In the genomic region with DNA sequence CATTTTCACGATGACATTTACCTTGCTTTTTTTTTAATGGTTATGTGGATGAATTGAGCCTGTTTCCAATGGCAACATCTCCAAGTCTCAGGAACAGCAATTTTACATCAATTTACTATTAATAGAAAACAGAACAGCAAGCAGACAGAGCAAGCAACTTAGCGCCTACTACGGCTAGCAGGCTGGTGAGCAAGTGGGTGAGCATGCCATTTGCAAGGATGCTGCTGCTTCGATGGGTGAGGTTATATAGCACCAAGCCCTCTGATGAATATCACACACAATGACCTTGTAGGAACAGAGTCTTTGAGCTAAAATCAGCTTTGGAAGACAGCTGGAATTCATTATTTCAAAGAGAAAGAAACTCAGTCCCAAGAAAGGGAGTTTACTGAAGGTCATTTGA, we compare ENCODE assay signal across 18 mouse cellular contexts. TPM values are rescaled to one million over a fixed set of nuclear protein-coding genes. Genes with fewer than 3 reads are reported as not detected.
DNase-seq lines count a peak whose midpoint lies in the region; ATAC-seq lines count a peak whose summit lies in the region.
"Had no signal": no experiment of that assay in that cellular context is flagged by ENCODE, and none has a peak within 500 bp of the region (broad histone marks: within the 10 kb centered on the region; RNA-seq: fewer than 3 reads in every experiment).

No protein-coding gene starts in this region.

- ATAC-seq in heart, embryonic 11.5 days (replicated peaks; ENCODE audit: insufficient number of reproducible peaks, low FRiP score, low TSS enrichment) = no peak
- ATAC-seq in midbrain, embryonic 15.5 days (replicated peaks) = no peak
- no peak for ATAC-seq in midbrain, embryonic 13.5 days
- no peak for ATAC-seq in embryonic facial prominence, embryonic 13.5 days (ENCODE audit: insufficient number of reproducible peaks, insufficient read depth, low FRiP score, low TSS enrichment, low read depth)
- ATAC-seq in limb, embryonic 15.5 days (ENCODE audit: insufficient number of reproducible peaks, low FRiP score, low TSS enrichment, low read depth) = no peak
- ATAC-seq: activated CD4-positive, CD25-positive, alpha-beta regulatory T cell, adult 4 months; hindbrain, embryonic 16.5 days had no signal

- no peak overlapping the region for H3K27ac ChIP-seq in heart, embryonic 11.5 days (ENCODE audit: low read depth, low read length)
- peak overlapping the region; percentile 45 for H3K27ac ChIP-seq in midbrain, embryonic 15.5 days
- H3K27ac ChIP-seq in midbrain, embryonic 13.5 days = no peak overlapping the region
- peak overlapping the region; percentile 22 for H3K27ac ChIP-seq in embryonic facial prominence, embryonic 13.5 days
- peak overlapping the region; percentile 38; the same call in 1 of the 2 replicates for H3K27ac ChIP-seq in limb, embryonic 15.5 days
- H3K27ac ChIP-seq: embryonic facial prominence, embryonic 15.5 days; heart, adult 2 months had no signal

- no peaks in the 10 kb centered on the region for H3K4me1 ChIP-seq in heart, embryonic 11.5 days (ENCODE audit: control insufficient read depth, insufficient read depth, low read length)
- H3K4me1 ChIP-seq in midbrain, embryonic 15.5 days = peaks cover 11% of the 10 kb centered on the region; the same call in 1 of the 2 replicates
- H3K4me1 ChIP-seq in midbrain, embryonic 13.5 days (replicated peaks) = peaks cover 8% of the 10 kb centered on the region
- peaks cover 41% of the 10 kb centered on the region for H3K4me1 ChIP-seq in embryonic facial prominence, embryonic 13.5 days
- H3K4me1 ChIP-seq in limb, embryonic 15.5 days = peaks cover 37% of the 10 kb centered on the region

- H3K9me3 ChIP-seq in heart, embryonic 11.5 days (replicated peaks; ENCODE audit: control insufficient read depth, low read length) = no peaks in the 10 kb centered on the region
- H3K9me3 ChIP-seq in midbrain, embryonic 15.5 days = no peaks in the 10 kb centered on the region
- no peaks in the 10 kb centered on the region for H3K9me3 ChIP-seq in midbrain, embryonic 13.5 days
- H3K9me3 ChIP-seq in embryonic facial prominence, embryonic 13.5 days = no peaks in the 10 kb centered on the region
- no peaks in the 10 kb centered on the region for H3K9me3 ChIP-seq in limb, embryonic 15.5 days
- H3K9me3 ChIP-seq: embryonic facial prominence, embryonic 15.5 days had no signal

- H3K4me2 ChIP-seq in heart, embryonic 11.5 days = no peak overlapping the region
- no peak overlapping the region for H3K4me2 ChIP-seq in midbrain, embryonic 15.5 days
- no peak overlapping the region for H3K4me2 ChIP-seq in midbrain, embryonic 13.5 days (replicated peaks)
- H3K4me2 ChIP-seq in embryonic facial prominence, embryonic 13.5 days = no peak overlapping the region
- no peak overlapping the region for H3K4me2 ChIP-seq in limb, embryonic 15.5 days
- H3K4me2 ChIP-seq: embryonic facial prominence, embryonic 15.5 days had no signal

- 83% methylated on average over 4 of the region's 4 CpGs for WGBS in heart, embryonic 11.5 days (ENCODE audit: insufficient replicate concordance)
- WGBS in midbrain, embryonic 15.5 days = 75% methylated on average over 4 of the region's 4 CpGs
- 83% methylated on average over 4 of the region's 4 CpGs for WGBS in midbrain, embryonic 13.5 days
- 30% methylated on average over 4 of the region's 4 CpGs for WGBS in embryonic facial prominence, embryonic 13.5 days
- 31% methylated on average over 4 of the region's 4 CpGs for WGBS in limb, embryonic 15.5 days

- H3K36me3 ChIP-seq in heart, embryonic 11.5 days (ENCODE audit: control insufficient read depth, insufficient read depth, low read length) = no peaks in the 10 kb centered on the region
- no peaks in the 10 kb centered on the region for H3K36me3 ChIP-seq in midbrain, embryonic 15.5 days (replicated peaks)
- no peaks in the 10 kb centered on the region for H3K36me3 ChIP-seq in midbrain, embryonic 13.5 days
- H3K36me3 ChIP-seq in embryonic facial prominence, embryonic 13.5 days = no peaks in the 10 kb centered on the region
- H3K36me3 ChIP-seq in limb, embryonic 15.5 days = no peaks in the 10 kb centered on the region
- H3K36me3 ChIP-seq: embryonic facial prominence, embryonic 15.5 days had no signal

- DNase-seq in heart, adult 11 months = peak; percentile 83
- DNase-seq in kidney, adult 11 months = no peak
- DNase-seq: adrenal gland, postnatal 36 days; cerebellum, adult 11-12 months; heart, adult 2 months; heart, postnatal 14 days; liver; lung, adult 2 months; thymus, postnatal 14 days had no signal

- no peak overlapping the region for H3K4me3 ChIP-seq in heart, embryonic 11.5 days (ENCODE audit: low read depth, low read length)
- H3K4me3 ChIP-seq in midbrain, embryonic 15.5 days = no peak overlapping the region
- H3K4me3 ChIP-seq in midbrain, embryonic 13.5 days (replicated peaks) = no peak overlapping the region
- H3K4me3 ChIP-seq in embryonic facial prominence, embryonic 13.5 days = no peak overlapping the region
- H3K4me3 ChIP-seq in limb, embryonic 15.5 days = no peak overlapping the region
- H3K4me3 ChIP-seq: embryonic facial prominence, embryonic 15.5 days; heart, adult 2 months had no signal

- no peaks in the 10 kb centered on the region for H3K27me3 ChIP-seq in heart, embryonic 11.5 days (ENCODE audit: control insufficient read depth, insufficient read depth, low read length)
- H3K27me3 ChIP-seq in midbrain, embryonic 15.5 days (replicated peaks) = no peaks in the 10 kb centered on the region
- no peaks in the 10 kb centered on the region; the same call in 1 of the 2 replicates for H3K27me3 ChIP-seq in midbrain, embryonic 13.5 days
- peaks cover 2% of the 10 kb centered on the region; the same call in 1 of the 2 replicates for H3K27me3 ChIP-seq in embryonic facial prominence, embryonic 13.5 days
- H3K27me3 ChIP-seq in limb, embryonic 15.5 days = no peaks in the 10 kb centered on the region
- H3K27me3 ChIP-seq: CH12.LX; embryonic facial prominence, embryonic 15.5 days had no signal

- H3K9ac ChIP-seq in heart, embryonic 11.5 days (ENCODE audit: low read depth, low read length) = no peak overlapping the region
- no peak overlapping the region for H3K9ac ChIP-seq in midbrain, embryonic 15.5 days
- no peak overlapping the region for H3K9ac ChIP-seq in midbrain, embryonic 13.5 days (replicated peaks)
- no peak overlapping the region for H3K9ac ChIP-seq in embryonic facial prominence, embryonic 13.5 days
- no peak overlapping the region for H3K9ac ChIP-seq in limb, embryonic 15.5 days
- H3K9ac ChIP-seq: embryonic facial prominence, embryonic 15.5 days had no signal

RNA-seq across cellular contexts. Expression of gene Wipf3, which starts 43.0 kb away (rescaled TPM):
- polyA plus RNA-seq in heart, embryonic 11.5 days (2014; fragmentation: Nextera tagmentation; extraction: Ambion mirVana) = 3.5 and 3.8 TPM in 2 replicates
- polyA plus RNA-seq in midbrain, embryonic 15.5 days (2015; fragmentation: Nextera tagmentation; extraction: Ambion mirVana) = 4.2 and 4.3 TPM in 2 replicates
- 2.8 and 3.0 TPM in 2 replicates for polyA plus RNA-seq in midbrain, embryonic 13.5 days (2015; fragmentation: Nextera tagmentation; extraction: Ambion mirVana)
- polyA plus RNA-seq in embryonic facial prominence, embryonic 13.5 days (2015; fragmentation: Nextera tagmentation; extraction: Ambion mirVana) = 1.1 and 1.5 TPM in 2 replicates
- polyA plus RNA-seq in limb, embryonic 15.5 days (2015; fragmentation: Nextera tagmentation; extraction: Ambion mirVana) = 1.4 and 1.5 TPM in 2 replicates
- polyA plus RNA-seq: activated CD4-positive, CD25-positive, alpha-beta regulatory T cell, adult 4 months had no signal

Comparison
In these comparisons a context has a peak if more than half of its experiments do, and no peak if none do; other contexts are left out.
1. H3K27ac ChIP-seq: peak in midbrain, embryonic 15.5 days (single experiment), embryonic facial prominence, embryonic 13.5 days (single experiment) and limb, embryonic 15.5 days (single experiment); none in heart, embryonic 11.5 days (single experiment) and midbrain, embryonic 13.5 days (single experiment).